Mouse (Mus musculus): ENCODE data around the gene Tmem14c.

DNA sequence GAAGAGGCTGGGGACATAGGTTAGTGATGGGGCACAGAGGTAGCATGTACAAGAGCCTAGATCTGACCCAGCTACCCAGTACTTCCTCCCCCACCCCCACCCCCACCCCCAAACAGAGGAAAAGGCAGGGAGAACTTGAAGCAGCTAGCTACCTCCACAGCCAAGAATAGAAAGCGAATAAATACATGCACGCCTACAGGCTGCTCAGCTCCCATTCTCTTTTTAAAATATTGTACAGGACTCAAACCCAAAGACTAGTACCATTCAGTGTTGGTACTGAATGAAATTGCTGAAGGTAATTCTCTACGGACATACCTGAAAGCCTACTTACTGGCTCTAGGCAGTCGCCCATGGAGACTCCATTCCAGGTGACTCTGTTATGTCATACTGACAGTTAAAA, 26.4 kb downstream of the Tmem14c start:
- TF ChIP-seq CTCF (IDR thresholded peaks at IDR 0.05) (no peak), POLR2A (IDR thresholded peaks at IDR 0.05; ENCODE audit: insufficient read depth, low read depth, low read length) (no peak), EP300 (IDR thresholded peaks at IDR 0.05; ENCODE audit: insufficient read depth, low read depth, low read length) (no peak)
